Mouse (Mus musculus) lung, postnatal 0 days (tissue): ENCODE results near the gene Gm3448.
"Not testable (repeated sequence)": the region's sequence is repeated elsewhere in the genome, so short reads cannot be mapped to it uniquely, and the experiment has no call there.

Experiments
- CTCF ChIP-seq: IDR thresholded peaks from 2 replicates; pipeline ENCODE4 v1.5.1; 2016; ENCODE audit warnings: antibody characterized with exemption, mild to moderate bottlenecking
- EP300 ChIP-seq: IDR thresholded peaks from 2 replicates; pipeline ENCODE4 v1.6.1; 2016; ENCODE audit warnings: antibody characterized with exemption, mild to moderate bottlenecking, control low read depth

GRCm38 (mm10) chr17:14994140-14994539 is 47.2 kb downstream of the Gm3448 start:
- not testable (repeated sequence) for TF ChIP-seq CTCF, EP300
